Mouse (Mus musculus): Measurements from ENCODE around the gene Smc5. TPM values are rescaled to one million over a fixed set of nuclear protein-coding genes. Genes with fewer than 3 reads are reported as not detected.

Smc5 gene
- polyA plus RNA-seq, 1 experiment = 0.68 TPM

DNA sequence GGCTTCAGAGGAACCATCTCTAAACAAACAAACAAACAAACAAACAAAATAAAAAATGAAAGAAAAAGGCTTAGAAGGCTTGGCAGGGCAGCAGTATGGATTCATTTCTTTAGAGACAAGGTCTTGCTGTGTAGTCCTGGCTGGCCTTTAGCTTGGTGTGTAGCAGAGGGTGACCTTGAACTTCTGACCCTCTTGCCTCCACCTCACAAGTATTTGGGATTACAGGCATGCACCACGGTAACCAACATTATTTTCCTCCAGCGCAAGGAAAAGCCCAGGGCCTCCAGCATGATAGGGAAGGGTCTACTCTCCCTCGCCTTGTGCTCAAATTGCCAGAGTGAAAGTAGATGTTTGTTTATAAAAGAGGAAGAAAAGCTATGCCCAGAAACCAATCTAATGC lies 98.6 kb downstream of the Smc5 start:
- TF ChIP-seq POLR2A (IDR thresholded peaks at IDR 0.05; ENCODE audit: low read depth, low read length) (no peak), CTCF (IDR thresholded peaks at IDR 0.05; ENCODE audit: extremely low read depth, insufficient read length, insufficient replicate concordance, low read depth, low read length) (no peak)
- no peaks in the 10 kb centered on the region for H3K36me3 ChIP-seq (ENCODE audit: control insufficient read depth, insufficient read depth, low read length)
- H3K4me3 ChIP-seq (ENCODE audit: low read depth, low read length) = no peak overlapping the region
- H3K4me1 ChIP-seq (ENCODE audit: control insufficient read depth, insufficient read depth, insufficient read length, low read length) = no peaks in the 10 kb centered on the region
- H3K27me3 ChIP-seq (ENCODE audit: control insufficient read depth, insufficient read depth, low read length) = no peaks in the 10 kb centered on the region
- no peak overlapping the region for H3K27ac ChIP-seq (ENCODE audit: insufficient read depth, low read depth, low read length)
- WGBS = 80% methylated on average over 3 of the region's 3 CpGs

DNA sequence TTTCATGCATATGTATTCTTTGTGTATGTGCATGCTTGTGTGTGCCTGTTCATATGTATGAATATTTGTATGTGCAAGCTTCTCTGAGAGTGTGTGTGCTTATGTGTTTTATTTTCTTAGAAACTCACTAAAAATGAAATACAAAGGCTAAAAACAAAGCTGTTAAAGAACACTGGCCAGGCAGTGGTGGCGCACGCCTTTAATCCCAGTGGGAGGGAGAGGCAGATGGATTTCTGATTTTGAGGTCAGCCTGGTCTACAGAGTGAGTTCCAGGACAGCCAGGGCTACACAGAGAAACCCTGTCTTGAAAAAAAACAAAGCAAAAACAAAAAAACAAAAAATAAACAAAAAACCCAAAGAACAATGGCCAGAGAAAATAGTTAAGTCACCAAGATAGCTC lies 102.6 kb downstream of the Smc5 start:
- no peak overlapping the region for H3K4me3 ChIP-seq (ENCODE audit: low read depth, low read length)
- 96% methylated on average over 2 of the region's 2 CpGs for WGBS
- no peaks in the 10 kb centered on the region for H3K4me1 ChIP-seq (ENCODE audit: control insufficient read depth, insufficient read depth, insufficient read length, low read length)
- peaks cover 8% of the 10 kb centered on the region for H3K36me3 ChIP-seq (ENCODE audit: control insufficient read depth, insufficient read depth, low read length)
- no peak for TF ChIP-seq CTCF (IDR thresholded peaks at IDR 0.05; ENCODE audit: extremely low read depth, insufficient read length, insufficient replicate concordance, low read depth, low read length)
- no peak for TF ChIP-seq POLR2A (IDR thresholded peaks at IDR 0.05; ENCODE audit: low read depth, low read length)
- no peaks in the 10 kb centered on the region for H3K27me3 ChIP-seq (ENCODE audit: control insufficient read depth, insufficient read depth, low read length)
- no peak overlapping the region for H3K27ac ChIP-seq (ENCODE audit: insufficient read depth, low read depth, low read length)

DNA sequence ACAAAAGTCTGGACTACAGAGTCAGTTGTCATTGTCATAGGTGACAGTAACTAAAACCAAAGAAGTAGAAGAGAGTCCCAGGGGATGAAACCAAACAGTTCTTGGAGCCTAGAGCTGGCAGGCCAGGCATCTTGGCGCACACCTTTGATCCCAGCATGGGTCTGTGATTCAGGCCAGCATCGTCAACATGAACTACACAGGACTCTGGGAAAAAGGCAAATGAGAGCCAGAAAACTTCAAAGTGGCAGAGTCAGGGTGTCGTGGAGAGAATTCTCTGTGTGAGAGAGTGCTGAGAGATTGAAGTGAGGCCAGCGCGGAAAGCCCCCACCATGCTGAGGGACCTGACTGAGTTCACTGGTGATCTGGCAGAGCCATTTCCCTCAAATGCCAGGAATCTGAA lies 103.2 kb downstream of the Smc5 start:
- no peak overlapping the region for H3K27ac ChIP-seq (ENCODE audit: insufficient read depth, low read depth, low read length)
- TF ChIP-seq CTCF (IDR thresholded peaks at IDR 0.05; ENCODE audit: extremely low read depth, insufficient read length, insufficient replicate concordance, low read depth, low read length) (no peak), POLR2A (IDR thresholded peaks at IDR 0.05; ENCODE audit: low read depth, low read length) (no peak)
- H3K4me3 ChIP-seq (ENCODE audit: low read depth, low read length) = no peak overlapping the region
- no peaks in the 10 kb centered on the region for H3K4me1 ChIP-seq (ENCODE audit: control insufficient read depth, insufficient read depth, insufficient read length, low read length)
- peaks cover 13% of the 10 kb centered on the region for H3K36me3 ChIP-seq (ENCODE audit: control insufficient read depth, insufficient read depth, low read length)
- 93% methylated on average over 5 of the region's 5 CpGs for WGBS
- H3K27me3 ChIP-seq (ENCODE audit: control insufficient read depth, insufficient read depth, low read length) = no peaks in the 10 kb centered on the region

DNA sequence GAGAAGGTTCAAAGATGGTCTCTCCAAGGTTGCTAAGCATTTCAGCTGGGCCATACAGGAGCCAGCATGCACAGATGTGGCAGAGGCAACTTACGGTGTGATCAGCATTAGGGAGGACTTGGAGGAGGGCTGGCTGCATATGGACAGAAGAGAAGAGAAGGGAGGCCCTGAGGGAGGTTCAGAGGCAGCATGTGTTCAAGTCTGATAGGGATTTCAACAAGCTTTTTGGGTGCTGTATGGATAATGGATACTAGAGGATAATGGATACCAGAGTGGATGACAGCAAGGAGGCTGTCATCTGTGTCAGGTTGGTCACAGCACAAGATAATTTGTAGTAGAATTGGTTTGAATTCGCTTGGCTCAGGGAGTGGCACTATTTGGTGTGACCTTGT lies 104.0 kb downstream of the Smc5 start:
- Histone ChIP-seq H3K27me3 (ENCODE audit: control insufficient read depth, insufficient read depth, low read length) (no peaks in the 10 kb centered on the region), H3K27ac (ENCODE audit: insufficient read depth, low read depth, low read length) (no peak overlapping the region), H3K36me3 (ENCODE audit: control insufficient read depth, insufficient read depth, low read length) (peaks cover 20% of the 10 kb centered on the region), H3K4me1 (ENCODE audit: control insufficient read depth, insufficient read depth, insufficient read length, low read length) (no peaks in the 10 kb centered on the region), H3K4me3 (ENCODE audit: low read depth, low read length) (no peak overlapping the region)
- 93% methylated on average over 2 of the region's 2 CpGs for WGBS
- TF ChIP-seq CTCF (IDR thresholded peaks at IDR 0.05; ENCODE audit: extremely low read depth, insufficient read length, insufficient replicate concordance, low read depth, low read length) (no peak), POLR2A (IDR thresholded peaks at IDR 0.05; ENCODE audit: low read depth, low read length) (no peak)

DNA sequence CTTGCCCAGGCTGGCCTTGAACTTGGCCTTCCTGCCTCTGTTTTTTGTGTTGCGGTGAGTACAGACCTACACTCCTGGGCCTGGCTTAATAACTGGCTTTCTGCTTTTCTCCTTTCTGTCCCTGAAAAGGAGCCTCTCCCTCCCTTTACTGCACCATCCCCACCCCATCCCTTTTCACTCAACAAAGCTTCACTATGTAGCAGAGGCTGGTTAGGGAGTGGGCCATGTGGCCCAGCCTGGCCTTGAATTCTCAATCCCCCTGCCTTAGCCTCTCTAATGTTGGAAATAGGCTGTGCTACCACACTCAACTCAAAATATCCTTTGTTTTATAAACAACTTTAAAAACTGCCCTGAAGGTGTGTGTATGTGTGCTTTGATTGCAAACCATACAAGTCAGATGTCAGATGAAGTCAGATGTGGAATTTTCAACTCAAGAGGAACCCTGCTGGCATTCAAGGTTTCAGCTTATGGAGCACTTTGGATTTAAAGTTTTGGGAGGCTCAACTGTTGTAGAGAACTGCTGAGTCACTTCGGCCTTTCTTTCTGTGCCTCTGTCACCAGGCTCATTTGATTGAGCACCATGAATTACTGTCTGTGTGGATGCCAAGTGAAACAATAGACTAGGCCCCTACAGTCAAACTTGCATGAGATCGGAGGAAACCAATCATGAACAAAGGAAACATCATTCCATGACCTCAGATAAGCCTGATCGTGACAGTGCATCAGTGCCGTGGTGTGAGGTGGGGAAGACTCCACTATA lies 104.6 kb downstream of the Smc5 start:
- H3K27me3 ChIP-seq (ENCODE audit: control insufficient read depth, insufficient read depth, low read length) = no peaks in the 10 kb centered on the region
- no peak overlapping the region for H3K27ac ChIP-seq (ENCODE audit: insufficient read depth, low read depth, low read length)
- TF ChIP-seq POLR2A (IDR thresholded peaks at IDR 0.05; ENCODE audit: low read depth, low read length) (no peak), CTCF (IDR thresholded peaks at IDR 0.05; ENCODE audit: extremely low read depth, insufficient read length, insufficient replicate concordance, low read depth, low read length) (no peak)
- no peaks in the 10 kb centered on the region for H3K4me1 ChIP-seq (ENCODE audit: control insufficient read depth, insufficient read depth, insufficient read length, low read length)
- peaks cover 21% of the 10 kb centered on the region for H3K36me3 ChIP-seq (ENCODE audit: control insufficient read depth, insufficient read depth, low read length)
- WGBS = 88% methylated on average over 5 of the region's 5 CpGs
- no peak overlapping the region for H3K4me3 ChIP-seq (ENCODE audit: low read depth, low read length)

DNA sequence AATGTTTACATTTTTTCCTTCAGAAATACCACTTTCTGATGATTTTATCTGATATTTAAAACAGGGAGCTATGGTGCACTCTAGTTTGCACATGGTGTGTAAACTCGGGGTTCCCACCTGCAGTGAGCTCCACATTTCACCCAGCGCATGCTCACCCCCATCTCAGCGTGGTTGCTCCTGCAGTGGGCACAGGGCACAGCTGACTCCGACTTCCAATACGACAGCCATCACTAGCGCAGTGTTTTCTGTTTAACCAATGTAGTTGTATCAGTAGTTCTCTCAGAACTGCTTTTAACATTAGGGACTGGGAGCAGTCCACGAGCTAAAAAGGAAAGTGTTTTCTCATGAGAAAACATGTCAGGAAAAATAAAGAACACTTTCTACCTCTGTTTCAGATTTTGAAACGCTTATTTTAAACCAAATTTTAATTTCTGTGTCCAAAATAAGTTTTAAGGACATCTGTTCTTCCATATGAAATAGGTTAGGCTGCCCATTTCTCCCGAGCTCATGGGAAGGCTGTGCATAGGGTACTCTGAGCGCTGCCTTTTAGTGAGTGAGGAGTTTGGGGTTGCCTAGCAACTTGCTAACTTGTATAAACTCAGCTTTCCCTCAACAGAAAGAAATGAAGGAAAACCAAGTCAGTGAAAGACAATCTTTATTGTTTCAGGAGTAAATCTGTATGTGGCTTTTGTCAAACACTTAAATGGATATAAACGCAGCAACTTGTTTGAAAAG lies 107.0 kb downstream of the Smc5 start:
- H3K27ac ChIP-seq (ENCODE audit: insufficient read depth, low read depth, low read length) = no peak overlapping the region
- no peak overlapping the region for H3K4me3 ChIP-seq (ENCODE audit: low read depth, low read length)
- no peaks in the 10 kb centered on the region for H3K27me3 ChIP-seq (ENCODE audit: control insufficient read depth, insufficient read depth, low read length)
- H3K4me1 ChIP-seq (ENCODE audit: control insufficient read depth, insufficient read depth, insufficient read length, low read length) = peaks cover 14% of the 10 kb centered on the region; the same call in 1 of the 2 replicates
- peaks cover 21% of the 10 kb centered on the region for H3K36me3 ChIP-seq (ENCODE audit: control insufficient read depth, insufficient read depth, low read length)
- no peak for TF ChIP-seq POLR2A (IDR thresholded peaks at IDR 0.05; ENCODE audit: low read depth, low read length)
- no peak for TF ChIP-seq CTCF (IDR thresholded peaks at IDR 0.05; ENCODE audit: extremely low read depth, insufficient read length, insufficient replicate concordance, low read depth, low read length)
- WGBS = 86% methylated on average over 11 of the region's 11 CpGs

DNA sequence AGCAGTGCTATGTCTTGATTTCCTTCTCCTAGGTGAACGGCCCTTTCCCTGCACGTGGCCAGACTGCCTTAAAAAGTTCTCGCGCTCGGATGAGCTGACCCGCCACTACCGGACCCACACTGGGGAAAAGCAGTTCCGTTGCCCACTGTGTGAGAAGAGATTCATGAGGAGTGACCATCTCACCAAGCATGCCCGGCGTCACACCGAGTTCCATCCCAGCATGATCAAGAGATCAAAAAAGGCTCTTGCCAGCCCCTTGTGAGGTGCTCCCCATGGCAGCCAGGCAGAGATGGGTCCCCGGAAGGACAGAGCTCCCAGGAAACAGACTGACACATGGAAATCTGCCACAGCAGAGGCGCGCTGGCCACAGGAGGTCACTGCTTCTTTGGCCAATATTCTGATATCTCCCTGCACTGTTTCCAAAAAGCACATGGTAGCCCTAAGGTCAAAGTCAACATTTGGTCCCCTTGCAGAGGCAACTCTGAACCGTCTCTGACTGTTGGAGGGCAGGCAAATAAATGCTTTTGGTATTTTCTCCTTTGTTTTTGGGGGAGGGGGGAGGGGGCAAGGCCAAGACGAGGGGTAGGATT lies 109.0 kb downstream of the Smc5 start:
- H3K36me3 ChIP-seq (ENCODE audit: control insufficient read depth, insufficient read depth, low read length) = peaks cover 21% of the 10 kb centered on the region
- no peak overlapping the region for H3K27ac ChIP-seq (ENCODE audit: insufficient read depth, low read depth, low read length)
- H3K4me1 ChIP-seq (ENCODE audit: control insufficient read depth, insufficient read depth, insufficient read length, low read length) = peaks cover 14% of the 10 kb centered on the region; the same call in 1 of the 2 replicates
- no peak overlapping the region for H3K4me3 ChIP-seq (ENCODE audit: low read depth, low read length)
- no peaks in the 10 kb centered on the region for H3K27me3 ChIP-seq (ENCODE audit: control insufficient read depth, insufficient read depth, low read length)
- TF ChIP-seq POLR2A (IDR thresholded peaks at IDR 0.05; ENCODE audit: low read depth, low read length) (no peak), CTCF (IDR thresholded peaks at IDR 0.05; ENCODE audit: extremely low read depth, insufficient read length, insufficient replicate concordance, low read depth, low read length) (no peak)
- 94% methylated on average over 16 of the region's 16 CpGs for WGBS
